Mouse (Mus musculus) liver (tissue): ENCODE measurements around the gene Gm8246.
"Not testable (repeated sequence)": the region's sequence is repeated elsewhere in the genome, so short reads cannot be mapped to it uniquely, and the experiment has no call there.

Experiments
- DNase-seq: peaks from one replicate; pipeline ENCODE4 v3.0.0-alpha.2; 2020; ENCODE audit warnings: mixed read lengths

The Gm8246 gene

GRCm38 (mm10) chr14:5477730-5478129 is at the start of gene Gm8246:
Gene Gm8246 (minus strand): TSS chr14:5477830.
- not testable (repeated sequence) for DNase-seq

GRCm38 (mm10) chr14:5501374-5501773 is 23.7 kb upstream of the Gm8246 start, which contains the start of gene Gm3488:
Gene Gm3488 (plus strand): TSS chr14:5501674.
- not testable (repeated sequence) for DNase-seq

- not testable (repeated sequence) for DNase-seq
Observed at GRCm38 (mm10) chr14:5483907-5484306, 6.3 kb upstream of the Gm8246 start, which contains the start of gene Gm3187. Gene Gm3187 (plus strand): TSS chr14:5484207.

GRCm38 (mm10) chr14:5460469-5460868 is 17.2 kb downstream of the Gm8246 start:
- not testable (repeated sequence) for DNase-seq

- DNase-seq = not testable (repeated sequence)
Observed at GRCm38 (mm10) chr14:5455367-5455766, 22.3 kb downstream of the Gm8246 start, which contains the start of gene Gm3194. Gene Gm3194 (minus strand): TSS chr14:5455467.
